Comparison of ENCODE assay signal across 31 mouse cellular contexts in the genomic region with DNA sequence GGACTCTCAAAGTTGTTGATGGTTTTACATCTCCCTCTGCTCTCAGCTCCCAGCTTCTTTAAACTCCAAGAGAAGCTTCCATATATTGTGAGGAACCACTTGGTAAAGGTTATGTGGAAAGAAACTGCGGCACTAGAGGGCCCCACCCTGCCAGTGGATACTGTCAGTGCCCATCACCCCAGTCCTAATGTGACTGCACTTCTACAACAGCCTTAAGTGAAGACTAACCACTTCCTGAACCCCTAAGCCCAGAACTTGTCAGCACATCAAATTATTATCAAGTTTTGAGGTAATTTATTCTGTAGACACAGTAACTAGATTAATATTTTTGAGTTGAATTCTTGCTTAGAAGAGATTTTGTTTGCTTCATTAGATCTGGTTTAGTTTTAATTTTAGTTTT.
A peak's percentile ranks its signal among the peaks of the same experiment; 100 is the strongest.
DNase-seq lines count a peak whose midpoint lies in the region; ATAC-seq and TF ChIP-seq lines count a peak whose summit lies in the region.
"Had no signal": no experiment of that assay in that cellular context is flagged by ENCODE, and none has a peak within 500 bp of the region (broad histone marks: within the 10 kb centered on the region; RNA-seq: fewer than 3 reads in every experiment).

No protein-coding gene starts in this region.

- H3K79me2 ChIP-seq in MEL (ENCODE audit: control insufficient read depth, insufficient read depth, low read length, poor library complexity): no peaks in the 10 kb centered on the region

- WGBS in midbrain, embryonic 11.5 days: 81% methylated on average over 1 of the region's 1 CpGs

- peaks cover 0 to 1% of the 10 kb centered on the region in 2 experiments; a peak in 1 of 4 replicates for H3K4me1 ChIP-seq in MEL (ENCODE audit: control insufficient read depth in 1 of 2, insufficient read depth in 2 of 2, low read length in 2 of 2)
- H3K4me1 ChIP-seq in midbrain, embryonic 11.5 days (ENCODE audit: control insufficient read depth, insufficient read depth, low read length): no peaks in the 10 kb centered on the region
- H3K4me1 ChIP-seq: hindbrain, embryonic 10.5 days; hindbrain, embryonic 15.5 days; intestine, embryonic 15.5 days; midbrain, embryonic 15.5 days; neural tube, embryonic 12.5 days had no signal

- no peak overlapping the region for H3K27ac ChIP-seq in MEL (ENCODE audit: control insufficient read depth, low read depth, low read length)
- H3K27ac ChIP-seq in midbrain, embryonic 11.5 days (ENCODE audit: low read depth, low read length): no peak overlapping the region
- H3K27ac ChIP-seq: gastrocnemius, adult 2 months; heart, adult 2 months; heart, embryonic 13.5 days; hindbrain, embryonic 10.5 days; hindbrain, embryonic 15.5 days; intestine, embryonic 15.5 days; liver, embryonic 14.5 days; midbrain, embryonic 15.5 days; neural tube, embryonic 12.5 days; stomach, postnatal 0 days had no signal

- H3K9ac ChIP-seq in MEL (ENCODE audit: control insufficient read depth, low read depth, low read length, poor library complexity, severe bottlenecking): no peak overlapping the region
- no peak overlapping the region for H3K9ac ChIP-seq in midbrain, embryonic 11.5 days (ENCODE audit: low read length)
- H3K9ac ChIP-seq: heart, embryonic 13.5 days; hindbrain, embryonic 15.5 days; intestine, embryonic 15.5 days; liver, embryonic 14.5 days; lung, embryonic 14.5 days; midbrain, embryonic 15.5 days; neural tube, embryonic 12.5 days had no signal

- TF ChIP-seq RAD21 in MEL (IDR thresholded peaks at IDR 0.05; ENCODE audit: low read depth, low read length): peak; percentile 7; the same call in 1 of the 2 replicates

- DNase-seq in MEL (ENCODE audit: low read depth, low spot score): peak; percentile 44
- no peak for DNase-seq in midbrain, embryonic 11.5 days (ENCODE audit: low spot score, missing footprints)
- no peak for DNase-seq in cerebellum, adult 9-11 months
- no peak for DNase-seq in cerebellum, adult 9-10 months
- DNase-seq: adrenal gland, adult 8-10 months; cerebellum, adult 8-10 months; gastrocnemius, adult 2 months; gastrocnemius, postnatal 36 days; heart, adult 2 months; heart, postnatal 10 days; kidney, adult 2 months; kidney, postnatal 36 days; liver; lung, embryonic 14.5 days; lung, postnatal 14 days; right cerebral cortex, adult 18-20 months; spleen, adult 18-20 months had no signal

- no peak overlapping the region for H3K4me3 ChIP-seq in MEL (ENCODE audit: control insufficient read depth in 1 of 2, insufficient read depth in 1 of 2, low read depth in 2 of 2, low read length in 2 of 2)
- H3K4me3 ChIP-seq in midbrain, embryonic 11.5 days (ENCODE audit: low read depth, low read length): no peak overlapping the region
- H3K4me3 ChIP-seq: erythroblast, embryonic 14.5 days; gastrocnemius, adult 2 months; heart, adult 2 months; heart, embryonic 13.5 days; hindbrain, embryonic 10.5 days; hindbrain, embryonic 15.5 days; intestine, embryonic 15.5 days; megakaryocyte, embryonic 14.5 days; midbrain, embryonic 15.5 days; myocyte; neural tube, embryonic 12.5 days had no signal

- TF ChIP-seq CTCF in MEL (IDR thresholded peaks at IDR 0.05 in 2 of 3, conservative IDR thresholded peaks at IDR 0.05 in 1 of 3; ENCODE audit: control insufficient read depth in 1 of 3, insufficient read depth in 1 of 3, low read depth in 2 of 3, low read length in 3 of 3, poor library complexity in 1 of 3, severe bottlenecking in 1 of 3): peak in 1 of 3 experiments; percentile 8; a peak in 1 of 6 replicates

- TF ChIP-seq POLR2A in MEL (IDR thresholded peaks at IDR 0.05; ENCODE audit: control insufficient read depth in 1 of 2, insufficient read depth in 1 of 2, low read depth in 1 of 2, low read length in 2 of 2, poor library complexity in 1 of 2): no peak

- peak; percentile 76 for ATAC-seq in granulocyte monocyte progenitor cell, adult 5-6 weeks (replicated peaks; ENCODE audit: poor library complexity, severe bottlenecking)
- peak; percentile 60 for ATAC-seq in megakaryocyte, adult 5-6 weeks (ENCODE audit: poor library complexity, severe bottlenecking)
- no peak for ATAC-seq in midbrain, embryonic 11.5 days (ENCODE audit: low FRiP score)
- ATAC-seq: forebrain, embryonic 16.5 days; intestine, embryonic 15.5 days; midbrain, embryonic 15.5 days had no signal

- H3K9me3 ChIP-seq in MEL (replicated peaks; ENCODE audit: insufficient read depth, low read length): no peaks in the 10 kb centered on the region
- H3K9me3 ChIP-seq in midbrain, embryonic 11.5 days (ENCODE audit: control insufficient read depth, low read length): no peaks in the 10 kb centered on the region
- H3K9me3 ChIP-seq: heart, embryonic 13.5 days; hindbrain, embryonic 10.5 days; hindbrain, embryonic 15.5 days; intestine, embryonic 15.5 days; megakaryocyte, embryonic 14.5 days; midbrain, embryonic 15.5 days; neural tube, embryonic 12.5 days had no signal

- no peaks in the 10 kb centered on the region; a peak in 1 of 4 replicates for H3K27me3 ChIP-seq in MEL (ENCODE audit: control insufficient read depth in 1 of 2, insufficient read depth in 2 of 2, low read length in 2 of 2)
- H3K27me3 ChIP-seq in midbrain, embryonic 11.5 days (ENCODE audit: control insufficient read depth, insufficient read depth, low read length): no peaks in the 10 kb centered on the region
- H3K27me3 ChIP-seq: heart, embryonic 13.5 days; hindbrain, embryonic 15.5 days; intestine, embryonic 15.5 days; megakaryocyte, embryonic 14.5 days; midbrain, embryonic 15.5 days; neural tube, embryonic 12.5 days had no signal

- peak; percentile 26 to 41; a peak in 2 of 4 replicates for TF ChIP-seq EP300 in MEL (IDR thresholded peaks at IDR 0.05; ENCODE audit: low read depth in 1 of 2, low read length in 2 of 2)

- H3K4me2 ChIP-seq in midbrain, embryonic 11.5 days: no peak overlapping the region
- H3K4me2 ChIP-seq: heart, embryonic 13.5 days; hindbrain, embryonic 15.5 days; intestine, embryonic 15.5 days; lung, embryonic 14.5 days; midbrain, embryonic 15.5 days; neural tube, embryonic 12.5 days had no signal

- peaks cover 0 to 7% of the 10 kb centered on the region in 2 experiments; a peak in 2 of 4 replicates for H3K36me3 ChIP-seq in MEL (ENCODE audit: control insufficient read depth in 1 of 2, insufficient read depth in 2 of 2, low read length in 2 of 2)
- H3K36me3 ChIP-seq in midbrain, embryonic 11.5 days (ENCODE audit: control insufficient read depth, insufficient read depth, low read length): no peaks in the 10 kb centered on the region
- H3K36me3 ChIP-seq: heart, embryonic 13.5 days; hindbrain, embryonic 10.5 days; hindbrain, embryonic 15.5 days; intestine, embryonic 15.5 days; midbrain, embryonic 15.5 days; neural tube, embryonic 12.5 days had no signal

TF ChIP-seq in MEL, 35 proteins besides CTCF, POLR2A, EP300 and RAD21:
- 0 out of 2 replicates have a peak, but pooled peaks have one; percentile 24 for TF ChIP-seq ETS1 (IDR thresholded peaks at IDR 0.05; ENCODE audit: low read depth, low read length)
- peak; percentile 60 for TF ChIP-seq RCOR1 (IDR thresholded peaks at IDR 0.05; ENCODE audit: low read depth, low read length)
- TF ChIP-seq SMC3 (IDR thresholded peaks at IDR 0.05; ENCODE audit: low read depth, low read length): 0 out of 2 replicates have a peak, but pooled peaks have one; percentile 12
- TF ChIP-seq TBP (IDR thresholded peaks at IDR 0.05; ENCODE audit: low read depth, low read length): no peak
